Mouse (Mus musculus) megakaryocyte, embryonic 14.5 days (primary cell): ENCODE data around the gene Cenpp.

Experiments used
- FLI1 ChIP-seq: IDR thresholded peaks from 2 replicates; pipeline ENCODE4 v1.6.1; 2012; ENCODE audit warnings: low read length, inconsistent platforms, mixed read lengths
- GATA1 ChIP-seq: IDR thresholded peaks from 3 replicates; pipeline ENCODE4 v1.6.1; 2012; ENCODE audit warnings: mixed read lengths, low read length, inconsistent platforms, borderline replicate concordance

DNA sequence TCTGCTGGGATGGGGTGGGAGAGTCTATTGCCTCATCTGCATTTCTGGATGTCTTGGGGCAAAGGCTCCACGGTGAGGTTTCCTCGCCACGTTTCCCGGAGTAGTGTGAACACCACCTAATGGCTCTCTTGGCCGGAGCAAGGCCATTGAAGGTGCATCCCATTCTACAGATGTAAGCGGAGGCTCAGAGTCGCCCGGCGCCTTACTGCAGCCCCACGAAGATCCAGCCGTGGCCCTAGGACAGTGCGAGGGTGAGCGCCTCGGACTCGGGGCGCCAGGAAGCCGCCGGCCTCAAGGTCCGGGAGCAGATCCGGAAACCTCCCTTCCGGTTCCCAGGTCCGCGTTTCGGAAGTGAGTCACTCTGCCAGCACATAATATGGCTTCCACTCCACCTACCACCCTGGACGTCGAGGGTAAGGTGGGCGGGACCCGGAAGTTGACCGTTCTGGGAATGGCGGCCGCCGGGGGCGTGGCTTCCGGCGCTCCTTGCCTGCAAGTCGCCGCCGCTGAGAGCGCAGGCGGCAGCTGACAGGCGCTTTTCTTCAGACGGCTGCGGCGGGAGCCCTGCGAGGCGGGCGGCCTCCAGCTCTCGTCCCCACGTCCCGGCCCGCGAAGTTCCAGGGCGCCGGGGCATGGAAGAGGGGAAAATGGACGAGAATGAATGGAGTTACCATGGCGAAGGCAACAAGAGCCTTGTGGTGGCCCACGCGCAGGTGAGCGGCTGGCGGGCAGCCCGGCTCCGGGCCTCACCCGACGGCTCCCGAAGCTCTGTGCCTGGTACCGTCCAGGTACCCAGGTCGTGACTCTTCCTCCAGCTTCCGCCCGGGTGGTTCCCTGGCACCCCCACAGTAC is 231.6 kb downstream of the Cenpp start, which contains the start of gene Ippk:
- TF ChIP-seq GATA1: no peak
- peak; percentile 94 for TF ChIP-seq FLI1
